Mouse (Mus musculus) G1E (cell line): ENCODE data around the gene Gbx1.

Source experiments
- CTCF ChIP-seq: IDR thresholded peaks from 2 replicates; pipeline ENCODE4 v1.5.1; 2012; ENCODE audit warnings: low read depth, low read length, inconsistent platforms, mixed read lengths
- GATA1 ChIP-seq: IDR thresholded peaks from 2 replicates; pipeline ENCODE4 v1.6.1; 2012; ENCODE audit warnings: borderline replicate concordance, low read length, inconsistent platforms, mixed read lengths
- TAL1 ChIP-seq: conservative IDR thresholded peaks from 2 replicates; pipeline ENCODE4 v1.6.1; 2012; ENCODE audit warnings: low read depth, low read length, inconsistent platforms, mixed read lengths

DNA sequence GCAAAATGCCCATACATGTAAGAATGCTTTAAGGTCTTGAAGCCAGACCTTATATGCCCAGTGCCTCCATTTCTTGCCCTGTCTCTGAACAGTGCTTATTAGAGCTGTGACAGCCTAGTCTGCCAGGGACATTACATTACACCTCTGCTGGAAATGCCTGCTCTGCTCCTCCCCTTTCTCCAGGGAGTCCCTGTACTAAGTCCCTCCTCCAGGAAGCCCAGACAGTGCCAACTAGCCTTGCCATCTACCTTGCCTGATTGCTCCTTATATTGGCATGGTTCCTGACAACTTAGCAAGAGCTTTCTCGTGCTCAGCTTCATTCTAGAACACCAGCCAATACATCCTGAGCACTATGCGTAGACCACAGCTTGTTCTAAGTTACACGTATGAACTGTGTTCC is 8.7 kb upstream of the Gbx1 start:
- TF ChIP-seq CTCF (no peak), TAL1 (no peak), GATA1 (no peak)
